Mouse (Mus musculus) C2C12 (cell line): Measurements from ENCODE around the gene Kat2a. TPM values are rescaled to one million over a fixed set of nuclear protein-coding genes. Genes with fewer than 3 reads are reported as not detected.
A peak's percentile ranks its signal among the peaks of the same experiment; 100 is the strongest.

Experiments
- H3K27me3 ChIP-seq: one replicate; pipeline ENCODE4 v1.6.1; 2011; ENCODE audit not compliant: control insufficient read depth, insufficient read depth, insufficient read length
- H3K36me3 ChIP-seq: one replicate; pipeline ENCODE4 v1.6.1; 2011; ENCODE audit not compliant: control insufficient read depth, insufficient read depth
- H3K4me3 ChIP-seq: one replicate; pipeline ENCODE4 v1.5.1; 2011; ENCODE audit warnings: mild to moderate bottlenecking, control low read depth; ENCODE audit not compliant: poor library complexity, insufficient read depth, severe bottlenecking
- H3K79me2 ChIP-seq: one replicate; pipeline ENCODE4 v1.6.1; 2011; ENCODE audit not compliant: control insufficient read depth, insufficient read depth
- H3K79me3 ChIP-seq: one replicate; pipeline ENCODE4 v1.6.1; 2011; ENCODE audit warnings: low read depth, control low read depth
- H3ac ChIP-seq: one replicate; pipeline ENCODE3; 2011; ENCODE audit warnings: low read depth; ENCODE audit not compliant: control insufficient read depth, insufficient read length
- CEBPB ChIP-seq: IDR thresholded peaks from one replicate; pipeline ENCODE4 v1.6.1; 2011; ENCODE audit warnings: low read depth, mild to moderate bottlenecking, control low read depth, moderate library complexity
- CTCF ChIP-seq: IDR thresholded peaks from one replicate; pipeline ENCODE4 v1.5.1; 2011; ENCODE audit not compliant: control insufficient read depth, insufficient read depth, insufficient read length
- FOSL1 ChIP-seq: IDR thresholded peaks from one replicate; pipeline ENCODE4 v1.8.0; 2011; ENCODE audit warnings: mild to moderate bottlenecking, low read length; ENCODE audit not compliant: poor library complexity, insufficient read depth, severe bottlenecking
- MAX ChIP-seq: IDR thresholded peaks from one replicate; pipeline ENCODE4 v1.6.1; 2011; ENCODE audit warnings: mild to moderate bottlenecking, control low read depth
- MYOD1 ChIP-seq: IDR thresholded peaks from one replicate; pipeline ENCODE4 v1.6.1; 2011; ENCODE audit warnings: low read depth; ENCODE audit not compliant: control insufficient read depth, insufficient read length
- MYOG ChIP-seq: IDR thresholded peaks from one replicate; pipeline ENCODE4 v1.6.1; 2011; ENCODE audit not compliant: control insufficient read depth, insufficient read length; ENCODE audit errors: extremely low read depth
- USF1 ChIP-seq: IDR thresholded peaks from one replicate; pipeline ENCODE4 v1.6.1; 2011; ENCODE audit warnings: low read depth, mild to moderate bottlenecking, control low read depth, moderate library complexity
- polyA plus RNA-seq: library from polyadenylated mRNA; unstranded; fragments of >200 nt; fragmentation: generic; extraction: Trizol; gene quantifications from one replicate; pipeline ENCODE4 v1.2.1, GENCODE M21; 2012; ENCODE audit warnings: missing spikeins

The Kat2a gene
- polyA plus RNA-seq, 1 experiment: 50.3 TPM

DNA sequence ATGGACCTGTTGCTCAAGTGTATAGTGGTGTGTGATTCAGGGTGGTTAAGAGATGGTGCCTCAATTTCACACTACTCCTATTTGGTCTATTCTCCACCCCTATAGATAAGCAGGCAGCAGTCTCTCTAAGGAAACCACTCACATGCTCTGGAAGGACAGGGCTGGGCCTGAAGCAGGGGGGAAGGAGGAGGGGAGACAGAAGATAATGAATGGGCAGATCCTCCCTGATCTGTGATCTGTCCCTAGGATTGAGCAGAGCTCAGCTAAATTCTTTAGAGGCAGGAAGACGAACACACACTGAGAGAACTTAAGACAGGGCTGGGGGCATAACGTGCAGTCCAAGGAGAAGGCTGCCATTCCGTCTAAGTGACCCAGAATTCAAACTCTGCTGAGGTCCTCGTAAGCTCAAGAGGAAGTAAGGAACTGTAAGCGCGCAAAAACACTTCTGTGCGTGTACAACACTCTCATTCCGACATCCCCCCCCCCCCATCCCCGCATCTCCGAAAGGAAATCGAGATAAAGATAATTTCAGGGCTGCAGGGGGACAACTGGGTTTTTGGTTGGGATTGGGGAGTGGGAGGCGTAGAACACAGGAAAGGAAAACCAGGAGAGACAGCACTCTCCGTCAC lies 25.0 kb upstream of the Kat2a start:
- Histone ChIP-seq H3K79me2 (peaks cover 59% of the 10 kb centered on the region), H3K4me3 (peak overlapping the region; percentile 99), H3K79me3 (peaks cover 53% of the 10 kb centered on the region), H3ac (peak overlapping the region; percentile 98), H3K27me3 (no peaks in the 10 kb centered on the region), H3K36me3 (peaks cover 21% of the 10 kb centered on the region)
- TF ChIP-seq MYOG (no peak), MAX (no peak), FOSL1 (no peak), USF1 (no peak)

GRCm38 (mm10) chr11:100736746-100737080 lies 24.4 kb upstream of the Kat2a start:
- Histone ChIP-seq H3K36me3 (peaks cover 21% of the 10 kb centered on the region), H3K4me3 (peak overlapping the region; percentile 99), H3K27me3 (no peaks in the 10 kb centered on the region), H3ac (no peak overlapping the region), H3K79me2 (peaks cover 64% of the 10 kb centered on the region), H3K79me3 (peaks cover 58% of the 10 kb centered on the region)
- TF ChIP-seq MYOG (no peak), FOSL1 (no peak)

- peaks cover 70% of the 10 kb centered on the region for H3K79me2 ChIP-seq
- no peak overlapping the region for H3ac ChIP-seq
- no peak overlapping the region for H3K4me3 ChIP-seq
- TF ChIP-seq CEBPB (no peak), CTCF (no peak), USF1 (no peak), MAX (no peak), FOSL1 (no peak), MYOD1 (no peak), MYOG (no peak)
- H3K79me3 ChIP-seq: peaks cover 62% of the 10 kb centered on the region
- H3K36me3 ChIP-seq: peaks cover 21% of the 10 kb centered on the region
- H3K27me3 ChIP-seq: no peaks in the 10 kb centered on the region
These were observed 23.9 kb upstream of the Kat2a start for GRCm38 (mm10) chr11:100735954-100736745.

DNA sequence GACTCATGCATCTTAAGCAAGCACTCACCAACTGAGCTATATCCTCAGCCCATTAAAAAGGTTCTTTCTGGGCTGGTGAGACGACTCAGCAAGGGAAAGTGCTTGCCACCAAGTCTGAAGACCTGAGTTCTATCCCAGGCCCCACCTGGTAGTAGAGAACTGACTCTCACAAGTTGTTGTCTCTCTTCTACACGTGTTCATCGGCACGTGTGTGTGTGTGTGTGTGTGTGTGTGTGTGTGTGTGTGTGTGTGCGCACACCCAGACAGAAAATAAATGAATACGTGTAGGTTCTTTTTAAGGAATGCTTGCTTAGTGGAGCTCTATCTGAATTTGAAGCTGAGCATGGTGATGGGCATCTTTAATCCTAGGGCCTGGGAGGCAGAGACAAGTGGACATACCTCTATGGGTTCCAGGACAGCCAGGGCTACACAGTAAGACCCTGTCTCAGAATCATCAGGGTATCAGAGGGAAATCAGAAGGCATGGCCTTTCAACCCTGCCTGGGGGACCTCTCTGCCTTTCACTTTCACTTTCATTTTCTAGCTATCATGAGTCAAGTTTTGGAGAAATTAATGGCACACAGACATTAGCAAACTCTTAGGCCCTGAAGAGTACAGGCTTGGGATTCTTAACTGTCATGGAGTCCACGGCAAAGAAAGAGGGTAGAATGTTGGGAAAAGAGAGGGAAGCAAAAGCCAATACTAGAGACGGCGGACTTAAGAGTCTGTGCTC lies 23.0 kb upstream of the Kat2a start:
- H3K4me3 ChIP-seq: no peak overlapping the region

GRCm38 (mm10) chr11:100730477-100731205 lies 18.4 kb upstream of the Kat2a start:
- Histone ChIP-seq H3K4me3 (no peak overlapping the region), H3ac (no peak overlapping the region), H3K27me3 (no peaks in the 10 kb centered on the region), H3K36me3 (peaks cover 44% of the 10 kb centered on the region), H3K79me2 (peaks cover 100% of the 10 kb centered on the region), H3K79me3 (peaks cover 72% of the 10 kb centered on the region)
- TF ChIP-seq FOSL1 (no peak), MAX (no peak), MYOD1 (no peak), MYOG (no peak), USF1 (no peak), CTCF (no peak), CEBPB (no peak)

More for the DNA sequence above, 23.0 kb upstream of the Kat2a start:
- peaks cover 78% of the 10 kb centered on the region for H3K79me2 ChIP-seq
- no peak overlapping the region for H3ac ChIP-seq
- H3K27me3 ChIP-seq: no peaks in the 10 kb centered on the region
- H3K36me3 ChIP-seq: peaks cover 21% of the 10 kb centered on the region
- no peak for TF ChIP-seq FOSL1
- no peak for TF ChIP-seq MAX
- TF ChIP-seq CTCF: no peak
- no peak for TF ChIP-seq MYOG
- TF ChIP-seq USF1: no peak
- no peak for TF ChIP-seq CEBPB
- no peak for TF ChIP-seq MYOD1
- peaks cover 70% of the 10 kb centered on the region for H3K79me3 ChIP-seq
